Mouse (Mus musculus) G1E (cell line): ENCODE measurements around the gene Zfp512b. TPM values are rescaled to one million over a fixed set of nuclear protein-coding genes. Genes with fewer than 3 reads are reported as not detected.

Experiments used
- ATAC-seq: 2 replicates; pipeline ENCODE4 v1.8.0; 2016; ENCODE audit warnings: mild to moderate bottlenecking; ENCODE audit not compliant: insufficient number of reproducible peaks, poor library complexity, low FRiP score, severe bottlenecking; ENCODE audit errors: extremely low read depth
- DNase-seq: peaks from one replicate; pipeline ENCODE4 v3.0.0; 2012; ENCODE audit warnings: low spot score
- H3K27me3 ChIP-seq: 2 replicates; pipeline ENCODE4 v1.6.1; 2012; ENCODE audit warnings: mild to moderate bottlenecking, low read length, inconsistent platforms; ENCODE audit not compliant: insufficient read depth
- H3K36me3 ChIP-seq: replicated peaks from 2 replicates; pipeline ENCODE3; 2012; ENCODE audit warnings: mild to moderate bottlenecking, inconsistent platforms
- H3K4me1 ChIP-seq: 2 replicates; pipeline ENCODE4 v1.6.1; 2012; ENCODE audit warnings: low read depth, low read length, inconsistent platforms, mixed read lengths; ENCODE audit not compliant: insufficient read depth
- H3K4me3 ChIP-seq: 2 replicates; pipeline ENCODE4 v1.5.1; 2012; ENCODE audit warnings: low read depth, mild to moderate bottlenecking, inconsistent platforms, low read length, moderate library complexity, mixed read lengths
- H3K9me3 ChIP-seq: replicated peaks from 2 replicates; pipeline ENCODE4 v1.6.1; 2012; ENCODE audit warnings: inconsistent platforms
- CTCF ChIP-seq: IDR thresholded peaks from 2 replicates; pipeline ENCODE4 v1.5.1; 2012; ENCODE audit warnings: low read depth, low read length, inconsistent platforms, mixed read lengths
- GATA1 ChIP-seq: IDR thresholded peaks from 2 replicates; pipeline ENCODE4 v1.6.1; 2012; ENCODE audit warnings: borderline replicate concordance, low read length, inconsistent platforms, mixed read lengths
- GATA2 ChIP-seq: IDR thresholded peaks from 2 replicates; pipeline ENCODE4 v1.6.1; 2012; ENCODE audit warnings: low read depth, low read length, inconsistent platforms, borderline replicate concordance
- POLR2AphosphoS5 ChIP-seq: IDR thresholded peaks from 2 replicates; pipeline ENCODE4 v1.6.1; 2012; ENCODE audit warnings: low read depth, low read length, inconsistent platforms; ENCODE audit not compliant: insufficient replicate concordance
- TAL1 ChIP-seq: conservative IDR thresholded peaks from 2 replicates; pipeline ENCODE4 v1.6.1; 2012; ENCODE audit warnings: low read depth, low read length, inconsistent platforms, mixed read lengths
- polyA plus RNA-seq: library from polyadenylated mRNA; stranded (reverse); fragments of >175 nt; gene quantifications from 2 replicates; pipeline ENCODE4 v1.2.3, GENCODE M21; 2012
- total RNA-seq, 2 experiments: library from RNA; stranded (forward) in 1 of 2; stranded (reverse) in 1 of 2; fragments of 200-1000 nt in 1 of 2; fragments of >200 nt in 1 of 2; fragmentation: Nextera tagmentation in 1 of 2; gene quantifications; 2 replicates each; pipeline ENCODE4 v1.2.3; 2014 to 2017

Zfp512b gene
- total and polyA plus RNA-seq, 3 experiments = 19.8 to 88.2 (median 40.5) TPM

- ATAC-seq (no peak), DNase-seq (no peak)
- H3K36me3 ChIP-seq = peaks cover 64% of the 10 kb centered on the region
- no peak for TF ChIP-seq GATA1
- no peak for TF ChIP-seq GATA2
- no peak for TF ChIP-seq CTCF
- TF ChIP-seq POLR2AphosphoS5 = no peak
- no peak for TF ChIP-seq TAL1
- no peaks in the 10 kb centered on the region for H3K9me3 ChIP-seq
- no peaks in the 10 kb centered on the region for H3K27me3 ChIP-seq
- H3K4me3 ChIP-seq = peak within 1 kb of the TSS; percentile 80
- peaks cover 48% of the 10 kb centered on the region for H3K4me1 ChIP-seq
These were observed 996 bp downstream of the Zfp512b start, which contains the start of gene Prpf6 for GRCm38 (mm10) chr2:181591528-181592085. Gene Prpf6, plus strand, starts transcription at chr2:181591868.

GRCm38 (mm10) chr2:181590471-181590870, 2.1 kb downstream of the Zfp512b start:
- TF ChIP-seq GATA2 (no peak), GATA1 (no peak), POLR2AphosphoS5 (no peak), TAL1 (no peak), CTCF (no peak)
- DNase-seq (no peak), ATAC-seq (no peak)
- Histone ChIP-seq H3K9me3 (no peaks in the 10 kb centered on the region), H3K36me3 (peaks cover 64% of the 10 kb centered on the region), H3K27me3 (no peaks in the 10 kb centered on the region), H3K4me1 (peaks cover 46% of the 10 kb centered on the region), H3K4me3 (no peak overlapping the region)

GRCm38 (mm10) chr2:181589732-181590105, 2.9 kb downstream of the Zfp512b start:
- H3K27me3 ChIP-seq = no peaks in the 10 kb centered on the region
- H3K4me3 ChIP-seq = no peak overlapping the region
- no peaks in the 10 kb centered on the region for H3K9me3 ChIP-seq
- DNase-seq = no peak
- ATAC-seq = no peak
- TF ChIP-seq TAL1 (no peak), GATA1 (no peak), POLR2AphosphoS5 (no peak), CTCF (no peak), GATA2 (no peak)
- peaks cover 43% of the 10 kb centered on the region for H3K4me1 ChIP-seq
- H3K36me3 ChIP-seq = peaks cover 68% of the 10 kb centered on the region

GRCm38 (mm10) chr2:181589011-181589731, 3.4 kb downstream of the Zfp512b start:
- Histone ChIP-seq H3K9me3 (no peaks in the 10 kb centered on the region), H3K27me3 (no peaks in the 10 kb centered on the region), H3K4me3 (no peak overlapping the region), H3K4me1 (peaks cover 48% of the 10 kb centered on the region), H3K36me3 (peaks cover 74% of the 10 kb centered on the region)
- DNase-seq (no peak), ATAC-seq (no peak)
- TF ChIP-seq POLR2AphosphoS5 = 0 out of 2 replicates have a peak, but pooled peaks have one; percentile 36
- no peak for TF ChIP-seq GATA2
- TF ChIP-seq TAL1 = no peak
- TF ChIP-seq GATA1 = no peak
- TF ChIP-seq CTCF = no peak

GRCm38 (mm10) chr2:181588229-181588780, 4.3 kb downstream of the Zfp512b start:
- no peak for ATAC-seq
- TF ChIP-seq GATA2 (no peak), GATA1 (no peak), CTCF (no peak), TAL1 (no peak), POLR2AphosphoS5 (no peak)

GRCm38 (mm10) chr2:181587796-181588195, 4.8 kb downstream of the Zfp512b start:
- DNase-seq (no peak), ATAC-seq (no peak)
- no peak for TF ChIP-seq GATA1
- no peak for TF ChIP-seq POLR2AphosphoS5
- TF ChIP-seq GATA2 = no peak
- no peak for TF ChIP-seq TAL1
- no peak for TF ChIP-seq CTCF
- H3K9me3 ChIP-seq = no peaks in the 10 kb centered on the region
- no peak overlapping the region for H3K4me3 ChIP-seq
- peaks cover 87% of the 10 kb centered on the region for H3K36me3 ChIP-seq
- no peaks in the 10 kb centered on the region for H3K27me3 ChIP-seq
- H3K4me1 ChIP-seq = peaks cover 52% of the 10 kb centered on the region

More at GRCm38 (mm10) chr2:181588229-181588780, 4.3 kb downstream of the Zfp512b start:
- H3K36me3 ChIP-seq = peaks cover 82% of the 10 kb centered on the region
- H3K4me3 ChIP-seq = no peak overlapping the region
- H3K27me3 ChIP-seq = no peaks in the 10 kb centered on the region
- no peaks in the 10 kb centered on the region for H3K9me3 ChIP-seq
- H3K4me1 ChIP-seq = peaks cover 54% of the 10 kb centered on the region
- DNase-seq = no peak

- H3K36me3 ChIP-seq = peaks cover 88% of the 10 kb centered on the region
- H3K4me3 ChIP-seq = no peak overlapping the region
- DNase-seq = no peak
- no peaks in the 10 kb centered on the region for H3K27me3 ChIP-seq
- H3K9me3 ChIP-seq = no peaks in the 10 kb centered on the region
- H3K4me1 ChIP-seq = peaks cover 53% of the 10 kb centered on the region
- no peak for TF ChIP-seq GATA1
- no peak for TF ChIP-seq POLR2AphosphoS5
- no peak for TF ChIP-seq GATA2
- no peak for TF ChIP-seq CTCF
- TF ChIP-seq TAL1 = no peak
- no peak for ATAC-seq
These were observed 6.5 kb downstream of the Zfp512b start for GRCm38 (mm10) chr2:181586124-181586523.
